In the genomic region with DNA sequence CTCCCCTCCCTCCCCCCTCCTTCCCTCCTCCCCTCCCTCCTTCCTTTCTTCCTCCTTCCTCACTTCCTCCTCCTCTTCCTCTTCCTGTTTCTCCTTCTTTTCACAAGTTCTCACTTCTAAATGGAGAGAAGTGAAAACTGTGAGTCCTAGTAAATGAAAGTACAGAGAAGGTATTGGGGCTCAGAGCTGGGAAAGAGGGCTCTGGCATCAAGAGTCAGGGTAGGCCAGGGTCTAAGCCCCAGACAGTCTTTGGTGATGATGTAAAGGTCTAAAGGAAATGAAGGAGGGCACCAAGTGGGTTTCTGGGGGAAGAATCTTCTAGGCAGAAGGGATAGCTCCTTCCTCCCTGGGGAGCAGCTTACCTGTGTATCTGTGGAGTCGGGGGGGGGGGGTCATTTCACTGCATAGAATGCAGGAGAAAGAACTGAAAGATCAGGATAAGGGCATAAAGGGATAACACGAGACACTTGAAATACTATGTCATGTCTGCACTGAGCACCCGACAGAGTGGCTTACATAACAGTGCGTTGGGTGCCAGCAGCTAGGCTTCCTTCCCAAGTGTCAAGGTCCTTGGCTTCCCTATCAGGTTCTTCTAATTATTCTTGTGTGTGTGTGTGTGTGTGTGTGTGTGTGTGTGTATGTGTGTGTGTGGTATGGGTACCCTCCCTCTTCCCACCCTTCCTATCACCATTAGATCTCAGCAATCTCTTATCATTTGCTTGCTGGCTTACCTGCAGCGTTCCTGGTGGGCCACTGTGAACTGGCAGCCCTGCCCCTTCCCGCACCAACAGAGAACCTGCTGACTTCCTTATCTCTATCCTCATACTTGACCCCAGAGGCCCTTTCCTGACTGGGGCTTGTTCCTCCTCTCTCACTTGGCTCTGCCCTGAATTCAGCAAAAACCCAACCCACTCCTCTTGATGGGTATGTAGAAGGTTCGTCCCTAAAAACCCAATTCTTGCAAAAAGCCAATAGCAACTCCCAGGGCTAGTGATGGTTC, we compare ENCODE assay signal across 8 mouse cellular contexts. TPM values are rescaled to one million over a fixed set of nuclear protein-coding genes. Genes with fewer than 3 reads are reported as not detected.
DNase-seq lines count a peak whose midpoint lies in the region.

No protein-coding gene starts in this region.

- peak; percentile 22 for DNase-seq in gastrocnemius, adult 18-20 months (ENCODE audit: low spot score)
- DNase-seq in gastrocnemius, postnatal 14 days, result no peak
- peak; percentile 53 for DNase-seq in 416B (ENCODE audit: low read depth)
- DNase-seq in c-Kit-negative CD71-positive TER-119-positive erythroid progenitor cells, embryonic 14.5 days (ENCODE audit: low read depth, low spot score), result peak; percentile 47
- DNase-seq in liver, result peak; percentile 73
- no peak for DNase-seq in thymus, adult 18-20 months
- no peak for DNase-seq in MN1 (ENCODE audit: low spot score)
- DNase-seq in frontal cortex, postnatal 14 days (ENCODE audit: low spot score in 2 of 2), result no peak

- intact Hi-C loops in gastrocnemius, postnatal 14 days (cut with DNase I; ENCODE audit: low total_unique reads), result loop anchor here (10.0 kb wide), 1 partner anchor 52 kb away; a partner anchor contains a TSS

RNA-seq across cellular contexts. Expression of a gene that starts 51.6 kb away (rescaled TPM):
- total RNA-seq in gastrocnemius, adult 18-20 months (2021), result 100 to 1,000 TPM in 1 of 2 experiments, 10 to 100 TPM in 1; 59.0 to 119 TPM
- total RNA-seq in gastrocnemius, postnatal 14 days (2021), result 10 to 100 TPM; 54.3 to 64.5 TPM

Comparison
In these comparisons a context has a peak if more than half of its experiments do, and no peak if none do; other contexts are left out.
1. DNase-seq: peak in gastrocnemius, adult 18-20 months (single experiment), 416B (single experiment), c-Kit-negative CD71-positive TER-119-positive erythroid progenitor cells, embryonic 14.5 days (single experiment) and liver (single experiment); none in gastrocnemius, postnatal 14 days (single experiment), thymus, adult 18-20 months (0 of 2), MN1 (single experiment) and frontal cortex, postnatal 14 days (0 of 2).